ENCODE assay signal across 8 mouse cellular contexts in genomic region chr5:130144334-130145312, GRCm38 (mm10). TPM values are rescaled to one million over a fixed set of nuclear protein-coding genes. Genes with fewer than 3 reads are reported as not detected.
DNase-seq lines count a peak whose midpoint lies in the region; ATAC-seq and TF ChIP-seq lines count a peak whose summit lies in the region.

Kctd7 (plus strand) TSS chr5:130144861.

- ATAC-seq in frontal cortex, adult (ENCODE audit: low TSS enrichment): peak; percentile 91
- ATAC-seq in lung, postnatal 0 days: peak; percentile 97

- TF ChIP-seq EP300 in lung, postnatal 0 days (IDR thresholded peaks at IDR 0.05): 0 out of 2 replicates have a peak, but pooled peaks have one; percentile 29

- H3K9ac ChIP-seq in lung, postnatal 0 days (replicated peaks; ENCODE audit: low read depth): peak within 1 kb of the TSS; percentile 43

- peak; percentile 66 for TF ChIP-seq CTCF in lung, postnatal 0 days (IDR thresholded peaks at IDR 0.05)

- peak within 1 kb of the TSS; percentile 68 for H3K4me3 ChIP-seq in hindbrain, embryonic 10.5 days
- peak within 1 kb of the TSS; percentile 47 for H3K4me3 ChIP-seq in lung, postnatal 0 days (ENCODE audit: low read depth, low read length)

- H3K36me3 ChIP-seq in hindbrain, embryonic 10.5 days: 0 out of 2 replicates have a peak, but pooled peaks cover 4% of the 10 kb centered on the region
- no peaks in the 10 kb centered on the region for H3K36me3 ChIP-seq in lung, postnatal 0 days (ENCODE audit: insufficient read depth, low read length)

- no peaks in the 10 kb centered on the region for H3K9me3 ChIP-seq in hindbrain, embryonic 10.5 days
- H3K9me3 ChIP-seq in lung, postnatal 0 days (ENCODE audit: low read length): no peaks in the 10 kb centered on the region

- peak within 1 kb of the TSS; percentile 77 for H3K4me2 ChIP-seq in lung, postnatal 0 days (replicated peaks; ENCODE audit: low read depth, low read length)

- peak within 1 kb of the TSS; percentile 91 for H3K27ac ChIP-seq in hindbrain, embryonic 10.5 days
- peak within 1 kb of the TSS; percentile 71 for H3K27ac ChIP-seq in lung, postnatal 0 days (ENCODE audit: low read length)

- DNase-seq in MN1 (ENCODE audit: low spot score): peak; percentile 100
- peak; percentile 99 for DNase-seq in cerebellum, adult 9-10 months
- peak; percentile 97 for DNase-seq in hindbrain, embryonic 10.5 days (ENCODE audit: low spot score)
- DNase-seq in layer of hippocampus, adult 9-11 months: peak; percentile 99
- DNase-seq in lung, postnatal 0 days (ENCODE audit: low spot score): peak; percentile 98
- DNase-seq in ovary, postnatal 14 days (ENCODE audit: low spot score): peak; percentile 89
- DNase-seq in thymus, postnatal 14 days: peak; percentile 93

- peaks cover 24% of the 10 kb centered on the region for H3K4me1 ChIP-seq in hindbrain, embryonic 10.5 days (replicated peaks)
- H3K4me1 ChIP-seq in lung, postnatal 0 days (ENCODE audit: insufficient read depth, low read depth, low read length): peaks cover 10% of the 10 kb centered on the region

- H3K27me3 ChIP-seq in hindbrain, embryonic 10.5 days (ENCODE audit: insufficient read depth, poor library complexity, severe bottlenecking): peaks cover 8% of the 10 kb centered on the region; the same call in 1 of the 2 replicates
- no peaks in the 10 kb centered on the region for H3K27me3 ChIP-seq in lung, postnatal 0 days (replicated peaks; ENCODE audit: insufficient read depth, low read length)

- 2% methylated on average over 66 of the region's 66 CpGs for WGBS in hindbrain, embryonic 10.5 days
- under 1% methylated on average over 66 of the region's 66 CpGs for WGBS in lung, postnatal 0 days

RNA-seq across cellular contexts. Expression of gene Kctd7, which starts in this region (rescaled TPM):
- polyA plus RNA-seq in hindbrain, embryonic 10.5 days (2016; fragmentation: Nextera tagmentation; extraction: Ambion mirVana): 5.0 and 6.6 TPM in 2 replicates
- polyA plus RNA-seq in lung, postnatal 0 days (2015; fragmentation: Nextera tagmentation; extraction: Ambion mirVana): 5.1 and 5.5 TPM in 2 replicates

Comparison
In these comparisons a context has a peak if more than half of its experiments do, and no peak if none do; other contexts are left out.
1. Peak in every context shown above with its lines: DNase-seq, ATAC-seq, H3K4me3 ChIP-seq and H3K27ac ChIP-seq.